Mouse (Mus musculus): ENCODE measurements at regions not wholly inside any gene's neighbourhood (a gene's known extent, or its start where the extent isn't known, plus 50 kb on each side); places are given as distances from the start of the nearest gene placed in this dataset.

GRCm38 (mm10) chr2:51566554-51567246 is 60.6 kb upstream of the Tas2r134 start:
- Histone ChIP-seq H3K79me3 (ENCODE audit: low read depth) (no peaks in the 10 kb centered on the region), H3K27me3 (ENCODE audit: control insufficient read depth, insufficient read depth, insufficient read length) (peaks cover 3% of the 10 kb centered on the region), H3ac (ENCODE audit: control insufficient read depth, insufficient read length, low read depth) (no peak overlapping the region), H3K4me3 (ENCODE audit: insufficient read depth, poor library complexity, severe bottlenecking) (no peak overlapping the region), H3K36me3 (ENCODE audit: control insufficient read depth, insufficient read depth) (no peaks in the 10 kb centered on the region), H3K79me2 (ENCODE audit: control insufficient read depth, insufficient read depth) (no peaks in the 10 kb centered on the region)
- TF ChIP-seq CTCF (IDR thresholded peaks at IDR 0.05; ENCODE audit: control insufficient read depth, insufficient read depth, insufficient read length) (no peak), CEBPB (IDR thresholded peaks at IDR 0.05; ENCODE audit: low read depth) (no peak), MYOD1 (IDR thresholded peaks at IDR 0.05; ENCODE audit: control insufficient read depth, insufficient read length, low read depth) (no peak)

- no peaks in the 10 kb centered on the region for H3K79me3 ChIP-seq (ENCODE audit: low read depth)
- peaks cover 3% of the 10 kb centered on the region for H3K27me3 ChIP-seq (ENCODE audit: control insufficient read depth, insufficient read depth, insufficient read length)
- no peak overlapping the region for H3ac ChIP-seq (ENCODE audit: control insufficient read depth, insufficient read length, low read depth)
- no peaks in the 10 kb centered on the region for H3K36me3 ChIP-seq (ENCODE audit: control insufficient read depth, insufficient read depth)
- no peaks in the 10 kb centered on the region for H3K79me2 ChIP-seq (ENCODE audit: control insufficient read depth, insufficient read depth)
- TF ChIP-seq MAX (IDR thresholded peaks at IDR 0.05) (no peak), MYOD1 (IDR thresholded peaks at IDR 0.05; ENCODE audit: control insufficient read depth, insufficient read length, low read depth) (no peak), MYOG (IDR thresholded peaks at IDR 0.05; ENCODE audit: control insufficient read depth, extremely low read depth, insufficient read length) (no peak)
- H3K4me3 ChIP-seq (ENCODE audit: insufficient read depth, poor library complexity, severe bottlenecking), result no peak overlapping the region
These were observed 63.4 kb upstream of the Tas2r134 start for GRCm38 (mm10) chr2:51563881-51564280.

- no peaks in the 10 kb centered on the region for H3K79me2 ChIP-seq (ENCODE audit: control insufficient read depth, insufficient read depth)
- TF ChIP-seq MYOG (IDR thresholded peaks at IDR 0.05; ENCODE audit: control insufficient read depth, extremely low read depth, insufficient read length) (no peak), FOSL1 (IDR thresholded peaks at IDR 0.05; ENCODE audit: insufficient read depth, low read length, poor library complexity, severe bottlenecking) (no peak), USF1 (IDR thresholded peaks at IDR 0.05; ENCODE audit: low read depth) (no peak), CEBPB (IDR thresholded peaks at IDR 0.05; ENCODE audit: low read depth) (no peak), MAX (IDR thresholded peaks at IDR 0.05) (no peak)
- H3K79me3 ChIP-seq (ENCODE audit: low read depth), result no peaks in the 10 kb centered on the region
- peaks cover 3% of the 10 kb centered on the region for H3K27me3 ChIP-seq (ENCODE audit: control insufficient read depth, insufficient read depth, insufficient read length)
- H3K4me3 ChIP-seq (ENCODE audit: insufficient read depth, poor library complexity, severe bottlenecking), result no peak overlapping the region
- H3K36me3 ChIP-seq (ENCODE audit: control insufficient read depth, insufficient read depth), result no peaks in the 10 kb centered on the region
- H3ac ChIP-seq (ENCODE audit: control insufficient read depth, insufficient read length, low read depth), result no peak overlapping the region
These were observed 64.1 kb upstream of the Tas2r134 start for GRCm38 (mm10) chr2:51563240-51563639.

GRCm38 (mm10) chr2:51550863-51551262 is 76.4 kb upstream of the Tas2r134 start:
- TF ChIP-seq MYOG (IDR thresholded peaks at IDR 0.05; ENCODE audit: control insufficient read depth, extremely low read depth, insufficient read length), result no peak
- no peak for TF ChIP-seq MAX (IDR thresholded peaks at IDR 0.05)
- TF ChIP-seq FOSL1 (IDR thresholded peaks at IDR 0.05; ENCODE audit: insufficient read depth, low read length, poor library complexity, severe bottlenecking), result no peak
- TF ChIP-seq CTCF (IDR thresholded peaks at IDR 0.05; ENCODE audit: control insufficient read depth, insufficient read depth, insufficient read length), result no peak
- TF ChIP-seq CEBPB (IDR thresholded peaks at IDR 0.05; ENCODE audit: low read depth), result no peak
- no peak for TF ChIP-seq MYOD1 (IDR thresholded peaks at IDR 0.05; ENCODE audit: control insufficient read depth, insufficient read length, low read depth)
- no peak for TF ChIP-seq USF1 (IDR thresholded peaks at IDR 0.05; ENCODE audit: low read depth)

GRCm38 (mm10) chr2:51549125-51549524 is 78.2 kb upstream of the Tas2r134 start:
- no peaks in the 10 kb centered on the region for H3K27me3 ChIP-seq (ENCODE audit: control insufficient read depth, insufficient read depth, insufficient read length)
- no peak overlapping the region for H3K4me3 ChIP-seq (ENCODE audit: insufficient read depth, poor library complexity, severe bottlenecking)
- no peaks in the 10 kb centered on the region for H3K79me2 ChIP-seq (ENCODE audit: control insufficient read depth, insufficient read depth)
- no peak for TF ChIP-seq CEBPB (IDR thresholded peaks at IDR 0.05; ENCODE audit: low read depth)
- TF ChIP-seq MYOG (IDR thresholded peaks at IDR 0.05; ENCODE audit: control insufficient read depth, extremely low read depth, insufficient read length), result no peak
- no peak for TF ChIP-seq MAX (IDR thresholded peaks at IDR 0.05)
- no peak for TF ChIP-seq MYOD1 (IDR thresholded peaks at IDR 0.05; ENCODE audit: control insufficient read depth, insufficient read length, low read depth)
- no peak for TF ChIP-seq CTCF (IDR thresholded peaks at IDR 0.05; ENCODE audit: control insufficient read depth, insufficient read depth, insufficient read length)
- TF ChIP-seq USF1 (IDR thresholded peaks at IDR 0.05; ENCODE audit: low read depth), result no peak
- no peak for TF ChIP-seq FOSL1 (IDR thresholded peaks at IDR 0.05; ENCODE audit: insufficient read depth, low read length, poor library complexity, severe bottlenecking)
- H3K79me3 ChIP-seq (ENCODE audit: low read depth), result no peaks in the 10 kb centered on the region
- H3ac ChIP-seq (ENCODE audit: control insufficient read depth, insufficient read length, low read depth), result no peak overlapping the region
- H3K36me3 ChIP-seq (ENCODE audit: control insufficient read depth, insufficient read depth), result no peaks in the 10 kb centered on the region

More at GRCm38 (mm10) chr2:51550863-51551262, 76.4 kb upstream of the Tas2r134 start:
- H3K4me3 ChIP-seq (ENCODE audit: insufficient read depth, poor library complexity, severe bottlenecking), result no peak overlapping the region
- no peaks in the 10 kb centered on the region for H3K79me3 ChIP-seq (ENCODE audit: low read depth)
- no peaks in the 10 kb centered on the region for H3K79me2 ChIP-seq (ENCODE audit: control insufficient read depth, insufficient read depth)
- no peaks in the 10 kb centered on the region for H3K27me3 ChIP-seq (ENCODE audit: control insufficient read depth, insufficient read depth, insufficient read length)
- no peaks in the 10 kb centered on the region for H3K36me3 ChIP-seq (ENCODE audit: control insufficient read depth, insufficient read depth)
- no peak overlapping the region for H3ac ChIP-seq (ENCODE audit: control insufficient read depth, insufficient read length, low read depth)

- TF ChIP-seq CTCF (IDR thresholded peaks at IDR 0.05; ENCODE audit: control insufficient read depth, insufficient read depth, insufficient read length), result no peak
- TF ChIP-seq MYOG (IDR thresholded peaks at IDR 0.05; ENCODE audit: control insufficient read depth, extremely low read depth, insufficient read length), result no peak
- TF ChIP-seq MYOD1 (IDR thresholded peaks at IDR 0.05; ENCODE audit: control insufficient read depth, insufficient read length, low read depth), result no peak
- no peak for TF ChIP-seq CEBPB (IDR thresholded peaks at IDR 0.05; ENCODE audit: low read depth)
- no peak for TF ChIP-seq FOSL1 (IDR thresholded peaks at IDR 0.05; ENCODE audit: insufficient read depth, low read length, poor library complexity, severe bottlenecking)
- TF ChIP-seq USF1 (IDR thresholded peaks at IDR 0.05; ENCODE audit: low read depth), result no peak
- no peak for TF ChIP-seq MAX (IDR thresholded peaks at IDR 0.05)
- H3K27me3 ChIP-seq (ENCODE audit: control insufficient read depth, insufficient read depth, insufficient read length), result no peaks in the 10 kb centered on the region
- no peaks in the 10 kb centered on the region for H3K36me3 ChIP-seq (ENCODE audit: control insufficient read depth, insufficient read depth)
- H3K79me3 ChIP-seq (ENCODE audit: low read depth), result no peaks in the 10 kb centered on the region
- no peak overlapping the region for H3ac ChIP-seq (ENCODE audit: control insufficient read depth, insufficient read length, low read depth)
- no peaks in the 10 kb centered on the region for H3K79me2 ChIP-seq (ENCODE audit: control insufficient read depth, insufficient read depth)
- H3K4me3 ChIP-seq (ENCODE audit: insufficient read depth, poor library complexity, severe bottlenecking), result no peak overlapping the region
These were observed 81.1 kb upstream of the Tas2r134 start for GRCm38 (mm10) chr2:51546181-51546580.

All from C2C12 (cell line).